Mouse (Mus musculus) midbrain, embryonic 13.5 days (tissue): Measurements from ENCODE around the gene Myof. TPM values are rescaled to one million over a fixed set of nuclear protein-coding genes. Genes with fewer than 3 reads are reported as not detected.

Experiments
- ATAC-seq: fragments of 200-750 bp; cut with Nextera tagmentation; 2 replicates; pipeline ENCODE4 v1.8.0; 2017; ENCODE audit warnings: mild to moderate bottlenecking, moderate TSS enrichment, moderate library complexity
- H3K27ac ChIP-seq: fragments of 300-500 bp; sonication (generic); 2 replicates; pipeline ENCODE4 v1.5.1; 2015; ENCODE audit warnings: inconsistent platforms, mild to moderate bottlenecking, moderate library complexity
- H3K27me3 ChIP-seq: fragments of 300-500 bp; sonication (generic); 2 replicates; pipeline ENCODE4 v1.6.1; 2015; ENCODE audit warnings: mild to moderate bottlenecking, inconsistent platforms
- H3K36me3 ChIP-seq: fragments of 300-500 bp; sonication (generic); 2 replicates; pipeline ENCODE4 v1.6.1; 2015; ENCODE audit warnings: mild to moderate bottlenecking, inconsistent platforms
- H3K4me1 ChIP-seq: fragments of 300-500 bp; sonication (generic); replicated peaks from 2 replicates; pipeline ENCODE4 v1.6.1; 2015; ENCODE audit warnings: inconsistent platforms
- H3K4me2 ChIP-seq: fragments of 300-500 bp; sonication (generic); replicated peaks from 2 replicates; pipeline ENCODE4 v1.6.1; 2015; ENCODE audit warnings: moderate library complexity, mild to moderate bottlenecking, inconsistent platforms
- H3K4me3 ChIP-seq: fragments of 300-500 bp; sonication (generic); replicated peaks from 2 replicates; pipeline ENCODE4 v1.5.1; 2015; ENCODE audit warnings: mild to moderate bottlenecking, inconsistent platforms
- H3K9ac ChIP-seq: fragments of 300-500 bp; sonication (generic); replicated peaks from 2 replicates; pipeline ENCODE4 v1.6.1; 2015; ENCODE audit warnings: mild to moderate bottlenecking, inconsistent platforms
- H3K9me3 ChIP-seq: fragments of 300-500 bp; sonication (generic); 2 replicates; pipeline ENCODE4 v1.6.1; 2016; ENCODE audit warnings: mild to moderate bottlenecking, inconsistent platforms
- WGBS: fragments of 180-500 bp; shearing (Covaris S2); methylation state at CpG from one replicate; pipeline ENCODE4 v1.1.7; 2015; 5-methylcytosine and 5-hydroxymethylcytosine counted together
- polyA plus RNA-seq: library from polyadenylated mRNA; unstranded; fragments of >200 nt; fragmentation: Nextera tagmentation; extraction: Ambion mirVana; gene quantifications from 2 replicates; pipeline ENCODE4 v1.2.1, GENCODE M21; 2015

The Myof gene
- polyA plus RNA-seq, 1 experiment from 2014 or later = 1.6 TPM

GRCm38 (mm10) chr19:37992184-37992554, 51.2 kb downstream of the Myof start:
- Histone ChIP-seq H3K4me3 (no peak overlapping the region), H3K27me3 (no peaks in the 10 kb centered on the region), H3K27ac (peak overlapping the region; percentile 39; the same call in 1 of the 2 replicates), H3K36me3 (no peaks in the 10 kb centered on the region), H3K4me1 (peaks cover 5% of the 10 kb centered on the region), H3K4me2 (no peak overlapping the region; the same call in 1 of the 2 replicates), H3K9ac (no peak overlapping the region), H3K9me3 (no peaks in the 10 kb centered on the region)
- no peak for ATAC-seq
- 55% methylated on average over 2 of the region's 2 CpGs for WGBS

DNA sequence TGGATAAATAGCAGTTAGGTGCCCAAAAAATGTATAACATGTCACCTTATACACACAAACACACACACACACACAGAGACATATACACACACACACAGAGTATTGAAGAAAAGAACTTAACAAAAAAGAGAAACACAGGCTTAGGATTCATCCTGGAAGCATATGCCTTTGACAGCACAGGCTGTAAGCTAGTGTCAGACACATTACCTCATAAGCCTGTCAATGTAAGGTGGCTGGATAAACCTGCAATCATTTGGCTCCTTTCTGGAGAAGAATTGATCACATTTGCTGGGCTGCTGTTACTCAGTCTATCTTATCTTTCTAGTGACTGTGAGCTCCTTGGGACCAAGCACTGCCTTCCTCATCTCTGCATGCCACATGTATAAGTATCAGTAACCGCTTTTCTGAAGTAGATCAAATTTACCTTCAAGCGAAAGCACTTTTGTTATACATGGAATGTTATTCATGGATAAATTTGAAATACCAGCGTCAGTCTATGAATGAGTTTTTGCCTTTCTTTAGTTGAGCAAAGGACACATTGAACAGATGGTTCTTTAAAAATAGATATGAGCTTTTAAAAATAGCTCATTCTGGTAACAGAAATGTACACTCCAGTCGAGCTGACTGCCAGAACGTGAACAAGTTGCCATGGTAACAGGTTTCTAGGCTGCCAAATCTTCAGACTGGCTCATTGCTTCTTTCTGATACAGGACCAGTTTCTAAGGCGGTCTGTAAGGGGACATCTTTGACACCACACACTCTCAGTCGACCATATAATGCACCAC, 51.8 kb downstream of the Myof start:
- Histone ChIP-seq H3K27me3 (no peaks in the 10 kb centered on the region), H3K4me3 (no peak overlapping the region), H3K36me3 (no peaks in the 10 kb centered on the region), H3K9me3 (no peaks in the 10 kb centered on the region), H3K9ac (no peak overlapping the region), H3K4me1 (peaks cover 5% of the 10 kb centered on the region), H3K4me2 (no peak overlapping the region; the same call in 1 of the 2 replicates), H3K27ac (peak overlapping the region; percentile 48; the same call in 1 of the 2 replicates)
- WGBS = 31% methylated on average over 7 of the region's 7 CpGs
- ATAC-seq = peak; percentile 74

DNA sequence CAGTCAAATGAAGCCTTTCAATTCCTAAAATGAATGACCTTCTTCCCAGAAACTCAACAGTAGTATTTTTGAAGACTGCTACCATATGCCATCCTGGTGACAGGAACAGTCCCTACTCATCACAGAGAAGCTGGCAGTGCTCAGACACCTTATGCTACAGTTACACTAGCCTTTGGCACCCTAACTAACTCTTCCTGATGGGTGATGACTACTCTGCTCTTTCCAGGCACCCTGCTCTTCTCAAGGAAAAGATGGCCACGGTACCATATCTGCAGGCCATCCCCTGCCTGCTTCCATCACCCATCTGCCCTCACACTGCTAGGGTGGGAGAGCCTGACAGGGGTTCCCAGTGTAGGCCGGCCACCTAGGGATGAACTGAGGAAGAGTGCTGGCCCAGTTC, 53.4 kb downstream of the Myof start:
- H3K9me3 ChIP-seq = no peaks in the 10 kb centered on the region
- H3K36me3 ChIP-seq = no peaks in the 10 kb centered on the region
- H3K4me2 ChIP-seq = no peak overlapping the region
- peaks cover 5% of the 10 kb centered on the region for H3K4me1 ChIP-seq
- H3K9ac ChIP-seq = no peak overlapping the region
- no peaks in the 10 kb centered on the region for H3K27me3 ChIP-seq
- WGBS = 97% methylated on average over 2 of the region's 2 CpGs
- H3K27ac ChIP-seq = no peak overlapping the region
- no peak for ATAC-seq
- H3K4me3 ChIP-seq = no peak overlapping the region

GRCm38 (mm10) chr19:37988156-37988555, 55.2 kb downstream of the Myof start:
- H3K9me3 ChIP-seq = no peaks in the 10 kb centered on the region

GRCm38 (mm10) chr19:37985730-37986129, 57.6 kb downstream of the Myof start:
- no peak for ATAC-seq
- Histone ChIP-seq H3K4me1 (no peaks in the 10 kb centered on the region), H3K4me3 (no peak overlapping the region), H3K36me3 (no peaks in the 10 kb centered on the region), H3K27ac (no peak overlapping the region), H3K4me2 (no peak overlapping the region), H3K9ac (no peak overlapping the region), H3K27me3 (no peaks in the 10 kb centered on the region), H3K9me3 (no peaks in the 10 kb centered on the region)
- 94% methylated on average over 16 of the region's 16 CpGs for WGBS

More at GRCm38 (mm10) chr19:37988156-37988555, 55.2 kb downstream of the Myof start:
- H3K4me2 ChIP-seq = no peak overlapping the region
- no peaks in the 10 kb centered on the region for H3K27me3 ChIP-seq
- ATAC-seq = no peak
- H3K4me1 ChIP-seq = peaks cover 5% of the 10 kb centered on the region
- WGBS = 83% methylated on average over 4 of the region's 4 CpGs
- no peak overlapping the region for H3K9ac ChIP-seq
- no peak overlapping the region for H3K27ac ChIP-seq
- no peaks in the 10 kb centered on the region for H3K36me3 ChIP-seq
- H3K4me3 ChIP-seq = no peak overlapping the region

DNA sequence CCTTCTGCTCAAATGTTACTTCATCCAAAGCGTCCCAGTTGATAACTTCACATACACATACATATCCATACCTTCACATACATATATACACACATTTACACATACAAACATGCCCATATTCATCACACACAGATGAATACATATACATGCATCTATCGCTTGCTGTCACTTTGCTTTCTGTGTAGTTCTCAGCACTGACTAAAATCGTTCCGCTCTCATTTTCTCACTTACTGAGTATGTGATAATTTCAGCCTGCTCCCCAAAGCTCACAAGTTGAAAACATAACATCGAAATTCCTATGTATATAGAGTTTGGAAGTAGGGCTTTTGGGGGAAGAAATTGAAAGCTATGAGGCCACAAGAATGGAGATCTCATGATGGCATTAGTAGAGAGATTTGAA, 67.4 kb downstream of the Myof start:
- 90% methylated on average over 5 of the region's 5 CpGs for WGBS
- Histone ChIP-seq H3K27me3 (no peaks in the 10 kb centered on the region), H3K4me1 (no peaks in the 10 kb centered on the region), H3K27ac (no peak overlapping the region), H3K36me3 (no peaks in the 10 kb centered on the region), H3K9ac (no peak overlapping the region), H3K4me3 (no peak overlapping the region), H3K4me2 (no peak overlapping the region), H3K9me3 (no peaks in the 10 kb centered on the region)
- ATAC-seq = no peak

- ATAC-seq = no peak
- H3K27me3 ChIP-seq = no peaks in the 10 kb centered on the region
- H3K4me1 ChIP-seq = no peaks in the 10 kb centered on the region
- H3K36me3 ChIP-seq = no peaks in the 10 kb centered on the region
- H3K4me3 ChIP-seq = no peak overlapping the region
- no peaks in the 10 kb centered on the region for H3K9me3 ChIP-seq
- no peak overlapping the region for H3K9ac ChIP-seq
- H3K4me2 ChIP-seq = no peak overlapping the region
- no peak overlapping the region for H3K27ac ChIP-seq
- WGBS = 89% methylated on average over 4 of the region's 4 CpGs
Observed at GRCm38 (mm10) chr19:37970571-37970970, 72.8 kb downstream of the Myof start.

DNA sequence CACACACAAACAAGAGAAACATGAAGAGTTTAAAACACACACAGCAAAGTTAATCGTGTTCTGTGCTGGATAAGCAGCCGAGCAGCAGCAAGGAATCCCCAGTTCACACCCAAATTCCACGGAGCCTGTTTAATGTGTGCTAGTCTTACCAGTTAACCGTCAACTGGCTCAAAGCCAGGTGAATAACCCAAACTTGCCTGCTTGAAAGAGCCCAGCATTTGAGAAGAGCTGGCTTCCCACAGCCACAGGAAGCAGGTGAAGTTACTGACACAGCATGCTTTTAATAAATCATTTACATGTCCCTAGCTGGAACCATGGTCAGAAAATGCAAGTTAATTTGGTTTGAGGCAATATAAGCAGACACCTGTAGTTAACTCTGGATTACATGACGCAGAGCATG, 73.4 kb downstream of the Myof start:
- no peak overlapping the region for H3K9ac ChIP-seq
- no peaks in the 10 kb centered on the region for H3K36me3 ChIP-seq
- H3K27me3 ChIP-seq = no peaks in the 10 kb centered on the region
- no peak for ATAC-seq
- H3K27ac ChIP-seq = no peak overlapping the region
- H3K4me3 ChIP-seq = no peak overlapping the region
- 89% methylated on average over 5 of the region's 5 CpGs for WGBS
- H3K4me2 ChIP-seq = no peak overlapping the region
- no peaks in the 10 kb centered on the region for H3K4me1 ChIP-seq
- no peaks in the 10 kb centered on the region for H3K9me3 ChIP-seq

- no peaks in the 10 kb centered on the region for H3K9me3 ChIP-seq
- no peak overlapping the region for H3K9ac ChIP-seq
- no peaks in the 10 kb centered on the region for H3K27me3 ChIP-seq
- no peak overlapping the region for H3K27ac ChIP-seq
- H3K4me1 ChIP-seq = no peaks in the 10 kb centered on the region
- H3K4me3 ChIP-seq = no peak overlapping the region
- WGBS = 73% methylated on average over 4 of the region's 4 CpGs
- H3K36me3 ChIP-seq = no peaks in the 10 kb centered on the region
- ATAC-seq = no peak
- H3K4me2 ChIP-seq = no peak overlapping the region
Observed at GRCm38 (mm10) chr19:37965828-37966227, 77.5 kb downstream of the Myof start.

DNA sequence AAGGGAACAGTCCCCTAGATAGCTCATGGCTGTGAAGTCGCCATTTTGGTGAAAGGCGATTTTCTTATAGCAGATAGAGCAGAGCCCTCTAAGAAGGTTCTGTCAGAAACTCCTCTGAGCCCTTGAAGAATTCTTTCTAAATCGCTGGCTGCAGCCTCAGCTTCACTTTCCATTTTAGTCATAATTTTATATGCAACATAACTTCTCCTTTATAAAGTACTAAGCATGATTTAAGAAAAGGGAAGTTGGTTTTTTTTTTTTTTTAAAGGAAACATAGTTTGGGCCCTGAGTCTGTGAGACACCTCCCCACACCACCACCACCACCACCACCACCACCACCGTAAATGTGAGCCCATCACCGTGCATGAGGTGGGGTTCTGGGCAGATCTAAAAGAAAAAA, 80.0 kb downstream of the Myof start:
- no peak overlapping the region for H3K4me3 ChIP-seq
- 89% methylated on average over 5 of the region's 5 CpGs for WGBS

DNA sequence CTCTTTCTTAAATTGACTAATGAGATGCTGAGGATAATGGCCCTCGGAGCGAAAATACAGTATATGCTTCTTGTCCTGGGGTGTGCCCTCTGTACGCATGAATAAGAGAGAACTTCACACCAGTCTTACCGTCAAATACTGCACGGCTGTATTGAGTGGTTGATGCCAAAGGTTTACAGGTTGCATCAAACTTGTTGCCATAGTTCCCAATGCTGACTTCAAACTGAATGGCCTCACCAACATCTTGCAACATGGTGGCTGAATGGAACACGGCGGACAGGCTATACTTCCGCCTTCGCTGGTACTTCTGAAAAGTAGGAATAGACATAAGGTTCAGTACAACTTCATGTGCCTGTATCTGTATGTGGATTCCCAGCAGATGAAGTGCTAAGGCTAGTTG, 82.6 kb downstream of the Myof start:
- no peak for ATAC-seq
- H3K27me3 ChIP-seq = no peaks in the 10 kb centered on the region
- no peak overlapping the region for H3K4me2 ChIP-seq
- WGBS = 95% methylated on average over 9 of the region's 9 CpGs
- no peaks in the 10 kb centered on the region for H3K4me1 ChIP-seq
- no peak overlapping the region for H3K9ac ChIP-seq
- no peaks in the 10 kb centered on the region for H3K9me3 ChIP-seq
- H3K27ac ChIP-seq = no peak overlapping the region
- H3K4me3 ChIP-seq = no peak overlapping the region
- no peaks in the 10 kb centered on the region for H3K36me3 ChIP-seq

More for the DNA sequence above, 80.0 kb downstream of the Myof start:
- Histone ChIP-seq H3K27ac (no peak overlapping the region), H3K36me3 (no peaks in the 10 kb centered on the region), H3K9me3 (no peaks in the 10 kb centered on the region), H3K4me2 (no peak overlapping the region), H3K4me1 (no peaks in the 10 kb centered on the region), H3K27me3 (no peaks in the 10 kb centered on the region), H3K9ac (no peak overlapping the region)
- ATAC-seq = no peak

- WGBS = 89% methylated on average over 10 of the region's 10 CpGs
- Histone ChIP-seq H3K27ac (no peak overlapping the region), H3K9me3 (no peaks in the 10 kb centered on the region), H3K9ac (no peak overlapping the region), H3K4me3 (no peak overlapping the region), H3K4me2 (no peak overlapping the region), H3K27me3 (no peaks in the 10 kb centered on the region), H3K4me1 (no peaks in the 10 kb centered on the region), H3K36me3 (no peaks in the 10 kb centered on the region)
- ATAC-seq = no peak
Observed at GRCm38 (mm10) chr19:37959543-37960215, 83.7 kb downstream of the Myof start.
